Mouse (Mus musculus): ENCODE measurements around the gene Naa80. TPM values are rescaled to one million over a fixed set of nuclear protein-coding genes. Genes with fewer than 3 reads are reported as not detected.
A peak's percentile ranks its signal among the peaks of the same experiment; 100 is the strongest.
"Not testable (repeated sequence)": the region's sequence is repeated elsewhere in the genome, so short reads cannot be mapped to it uniquely, and the experiment has no call there.

Gene Naa80
- polyA plus RNA-seq, 1 experiment from 2014 or later, result 19.5 TPM

DNA sequence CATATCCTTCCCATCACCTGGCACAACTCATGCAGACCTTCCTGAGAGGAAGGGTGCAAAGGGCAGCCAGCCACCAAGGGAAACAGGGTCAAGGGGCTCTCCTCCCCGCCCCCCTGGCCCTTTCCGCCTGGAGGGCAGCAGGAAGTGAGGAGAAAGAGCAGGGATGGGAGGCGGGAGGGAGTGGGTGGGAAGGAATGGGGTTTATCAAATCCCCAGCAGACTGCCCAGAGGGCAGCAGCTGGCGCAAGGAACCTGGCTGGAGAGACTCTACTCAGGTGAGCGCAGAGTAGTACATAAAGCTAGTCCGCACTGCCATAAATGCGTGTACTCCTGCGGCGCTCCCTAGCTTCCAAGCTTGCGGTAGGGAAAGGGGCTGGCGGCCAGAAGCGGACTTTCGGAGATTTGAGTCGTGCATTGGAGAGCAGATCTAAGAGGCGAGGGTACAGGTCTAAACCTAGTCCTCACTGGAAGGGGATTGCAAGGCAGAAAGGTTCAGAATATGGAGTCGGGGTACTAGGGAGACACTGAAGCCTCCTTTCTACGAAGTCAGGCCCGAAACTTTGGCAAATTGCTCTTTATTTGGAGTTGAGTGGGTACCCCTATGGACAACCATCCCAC lies 10.9 kb upstream of the Naa80 start, which contains the start of gene Hyal2:
TSS of gene Hyal2 (plus strand) at position 244 of the 618 bp plus-strand sequence.
- no peaks in the 10 kb centered on the region for H3K9me3 ChIP-seq
- H3K4me1 ChIP-seq (replicated peaks), result peaks cover 56% of the 10 kb centered on the region
- peak within 1 kb of the TSS; percentile 82 for H3K4me3 ChIP-seq
- H3K36me3 ChIP-seq, result peaks cover 6% of the 10 kb centered on the region
- 6% methylated on average over 18 of the region's 18 CpGs for WGBS
- no peak for ATAC-seq (ENCODE audit: low FRiP score, low read depth)
- no peaks in the 10 kb centered on the region for H3K27me3 ChIP-seq
- H3K4me2 ChIP-seq, result peak within 1 kb of the TSS; percentile 85
- H3K9ac ChIP-seq, result peak within 1 kb of the TSS; percentile 88
- H3K27ac ChIP-seq (replicated peaks), result peak within 1 kb of the TSS; percentile 87

DNA sequence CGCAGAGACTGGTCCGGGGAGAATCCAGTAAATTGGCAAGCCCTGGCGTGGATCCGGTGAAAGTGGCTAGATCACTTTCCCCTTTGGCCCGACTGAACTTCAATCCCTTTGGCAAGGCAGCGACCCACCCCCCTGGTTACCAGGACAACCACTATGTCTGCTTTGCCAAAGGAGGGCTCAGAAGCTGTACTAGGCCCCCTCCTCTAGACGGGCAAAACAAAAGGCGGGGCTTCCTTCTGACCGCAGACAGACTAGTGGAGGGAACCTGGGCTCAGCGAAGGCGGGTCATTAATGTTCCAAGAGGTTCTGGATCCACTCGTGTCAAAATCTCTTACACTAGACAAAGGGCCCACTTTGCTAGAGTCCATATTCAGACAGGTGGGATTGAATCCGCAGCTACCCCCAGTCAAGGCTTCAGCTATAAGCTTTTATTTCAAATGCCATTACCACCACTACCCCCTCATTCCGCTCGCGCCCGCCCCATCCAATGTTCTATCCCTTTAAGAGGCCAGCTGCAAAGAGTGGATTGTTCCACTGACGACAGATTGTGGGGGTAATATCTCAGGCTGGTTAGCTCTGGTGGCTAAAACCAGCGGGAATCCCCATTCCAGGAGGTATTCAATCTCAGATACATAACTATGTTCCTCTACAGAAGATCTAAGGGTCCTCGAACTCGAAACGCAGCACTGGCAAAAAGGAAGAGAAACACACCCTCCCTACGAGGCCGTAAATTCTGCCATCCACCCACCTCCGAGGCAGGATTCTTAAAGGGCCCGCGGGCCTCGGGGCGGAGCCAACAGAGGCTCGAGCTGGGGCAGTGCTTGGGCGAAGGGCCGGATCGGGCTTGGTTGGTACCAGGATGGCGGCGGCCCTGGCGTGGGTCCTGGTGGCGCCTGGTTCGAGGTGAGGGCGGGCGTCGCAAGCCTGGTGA lies 10.1 kb upstream of the Naa80 start:
- Histone ChIP-seq H3K36me3 (peaks cover 12% of the 10 kb centered on the region), H3K9ac (peak overlapping the region; percentile 88), H3K27ac (replicated peaks) (peak overlapping the region; percentile 87), H3K4me1 (replicated peaks) (peaks cover 54% of the 10 kb centered on the region), H3K4me3 (peak overlapping the region; percentile 82), H3K27me3 (no peaks in the 10 kb centered on the region), H3K4me2 (peak overlapping the region; percentile 85), H3K9me3 (no peaks in the 10 kb centered on the region)
- ATAC-seq (ENCODE audit: low FRiP score, low read depth), result peak; percentile 87
- WGBS, result under 1% methylated on average over 41 of the region's 41 CpGs

DNA sequence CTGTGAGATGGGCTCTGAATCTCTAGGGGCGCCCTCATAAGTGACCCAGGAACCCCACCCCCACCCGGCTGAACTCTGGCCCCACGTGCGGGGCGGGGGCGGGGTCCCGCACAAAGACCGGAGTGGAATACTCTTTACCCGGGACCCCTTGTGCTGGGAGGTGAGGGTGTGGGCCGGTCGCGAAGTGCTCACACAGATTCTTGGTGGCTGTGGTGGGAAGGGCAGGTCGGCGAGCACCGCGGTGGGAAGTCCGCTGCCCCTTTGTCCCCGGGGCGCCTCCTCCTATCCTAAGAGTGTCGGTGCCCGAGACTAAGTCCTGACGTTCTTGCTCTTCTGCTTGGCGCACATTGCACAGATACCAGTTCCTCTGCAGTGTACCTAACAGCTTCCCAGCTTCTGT lies 9.4 kb upstream of the Naa80 start:
- peak overlapping the region; percentile 87 for H3K27ac ChIP-seq (replicated peaks)
- H3K36me3 ChIP-seq, result peaks cover 16% of the 10 kb centered on the region
- peak overlapping the region; percentile 85 for H3K4me2 ChIP-seq
- H3K4me3 ChIP-seq, result peak overlapping the region; percentile 82
- ATAC-seq (ENCODE audit: low FRiP score, low read depth), result peak; percentile 27
- H3K27me3 ChIP-seq, result no peaks in the 10 kb centered on the region
- no peaks in the 10 kb centered on the region for H3K9me3 ChIP-seq
- H3K4me1 ChIP-seq (replicated peaks), result peaks cover 47% of the 10 kb centered on the region
- WGBS, result under 1% methylated on average over 22 of the region's 23 CpGs
- peak overlapping the region; percentile 88 for H3K9ac ChIP-seq

DNA sequence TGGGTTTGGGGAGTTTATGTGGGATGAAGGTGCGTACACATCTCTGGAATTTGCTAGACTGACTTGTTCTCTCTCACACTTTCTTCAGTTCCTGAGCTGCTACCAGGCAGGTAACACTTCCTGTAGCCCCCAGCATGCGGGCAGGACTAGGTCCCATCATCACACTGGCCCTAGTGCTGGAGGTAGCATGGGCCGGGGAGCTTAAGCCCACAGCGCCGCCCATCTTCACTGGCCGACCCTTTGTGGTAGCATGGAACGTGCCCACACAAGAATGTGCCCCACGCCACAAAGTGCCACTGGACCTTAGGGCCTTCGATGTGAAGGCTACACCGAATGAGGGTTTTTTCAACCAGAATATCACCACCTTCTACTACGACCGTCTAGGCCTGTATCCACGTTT lies 8.7 kb upstream of the Naa80 start:
- WGBS, result 47% methylated on average over 13 of the region's 13 CpGs

DNA sequence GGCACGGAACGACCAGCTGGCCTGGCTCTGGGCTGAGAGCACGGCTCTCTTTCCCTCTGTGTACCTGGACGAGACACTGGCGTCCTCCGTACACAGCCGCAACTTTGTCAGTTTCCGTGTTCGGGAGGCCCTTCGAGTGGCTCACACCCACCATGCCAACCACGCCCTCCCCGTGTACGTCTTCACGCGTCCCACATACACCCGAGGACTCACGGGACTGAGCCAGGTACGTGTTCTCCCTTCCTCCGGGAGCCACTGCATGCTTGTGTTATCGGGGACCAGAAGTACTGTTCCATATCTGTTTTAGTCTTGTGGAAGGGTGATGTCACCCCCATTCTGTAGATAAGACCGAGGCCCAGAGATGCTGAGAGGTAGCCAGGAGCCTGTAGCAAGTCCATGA lies 7.8 kb upstream of the Naa80 start:
- no peaks in the 10 kb centered on the region for H3K27me3 ChIP-seq
- peak overlapping the region; percentile 88; the same call in 1 of the 2 replicates for H3K9ac ChIP-seq
- no peaks in the 10 kb centered on the region for H3K9me3 ChIP-seq
- 94% methylated on average over 21 of the region's 21 CpGs for WGBS
- H3K4me1 ChIP-seq (replicated peaks), result peaks cover 42% of the 10 kb centered on the region
- ATAC-seq (ENCODE audit: low FRiP score, low read depth), result no peak
- peak overlapping the region; percentile 82 for H3K4me3 ChIP-seq
- H3K27ac ChIP-seq (replicated peaks), result no peak overlapping the region
- peak overlapping the region; percentile 85 for H3K4me2 ChIP-seq
- H3K36me3 ChIP-seq, result peaks cover 24% of the 10 kb centered on the region

More for the DNA sequence above, 8.7 kb upstream of the Naa80 start:
- Histone ChIP-seq H3K27ac (replicated peaks) (peak overlapping the region; percentile 87; the same call in 1 of the 2 replicates), H3K4me2 (peak overlapping the region; percentile 85), H3K4me1 (replicated peaks) (peaks cover 42% of the 10 kb centered on the region), H3K9me3 (no peaks in the 10 kb centered on the region), H3K4me3 (peak overlapping the region; percentile 82), H3K27me3 (no peaks in the 10 kb centered on the region), H3K36me3 (peaks cover 23% of the 10 kb centered on the region), H3K9ac (peak overlapping the region; percentile 88)
- ATAC-seq (ENCODE audit: low FRiP score, low read depth), result no peak

DNA sequence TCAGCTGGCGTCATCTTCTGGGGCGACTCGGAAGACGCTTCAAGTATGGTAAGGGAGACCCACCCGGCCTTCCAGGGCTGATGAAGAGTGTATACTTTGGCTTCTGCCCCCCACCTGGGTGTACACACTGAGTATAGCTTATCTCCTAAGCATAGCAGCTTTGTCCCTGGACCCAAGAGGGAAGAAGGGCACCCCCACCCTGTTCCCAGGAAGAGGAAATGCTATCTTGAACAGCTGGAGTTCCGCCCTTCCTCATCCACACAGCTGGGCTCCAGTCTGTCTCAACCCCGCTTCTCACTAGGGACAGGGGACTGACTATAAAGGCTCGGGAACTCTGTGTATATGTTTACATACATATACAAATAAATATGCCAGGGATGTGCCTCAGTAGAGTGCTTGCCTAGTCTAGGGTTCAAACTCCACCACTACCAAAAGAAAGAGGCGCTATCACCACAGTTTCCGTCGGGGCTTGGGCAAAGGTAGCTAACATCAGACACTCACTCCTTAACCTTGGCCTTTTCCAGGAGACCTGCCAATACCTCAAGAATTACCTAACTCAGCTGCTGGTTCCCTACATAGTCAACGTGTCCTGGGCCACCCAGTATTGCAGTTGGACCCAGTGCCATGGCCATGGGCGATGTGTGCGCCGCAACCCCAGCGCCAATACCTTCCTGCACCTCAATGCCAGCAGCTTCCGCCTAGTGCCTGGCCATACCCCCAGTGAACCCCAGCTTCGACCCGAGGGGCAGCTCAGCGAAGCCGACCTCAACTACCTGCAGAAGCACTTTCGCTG lies 7.0 kb upstream of the Naa80 start:
- ATAC-seq (ENCODE audit: low FRiP score, low read depth), result no peak
- H3K27me3 ChIP-seq, result no peaks in the 10 kb centered on the region
- peaks cover 24% of the 10 kb centered on the region for H3K36me3 ChIP-seq
- no peak overlapping the region for H3K9ac ChIP-seq
- H3K4me2 ChIP-seq, result no peak overlapping the region
- H3K4me3 ChIP-seq, result no peak overlapping the region
- H3K27ac ChIP-seq (replicated peaks), result no peak overlapping the region
- WGBS, result 93% methylated on average over 22 of the region's 22 CpGs
- H3K9me3 ChIP-seq, result no peaks in the 10 kb centered on the region
- peaks cover 40% of the 10 kb centered on the region for H3K4me1 ChIP-seq (replicated peaks)

DNA sequence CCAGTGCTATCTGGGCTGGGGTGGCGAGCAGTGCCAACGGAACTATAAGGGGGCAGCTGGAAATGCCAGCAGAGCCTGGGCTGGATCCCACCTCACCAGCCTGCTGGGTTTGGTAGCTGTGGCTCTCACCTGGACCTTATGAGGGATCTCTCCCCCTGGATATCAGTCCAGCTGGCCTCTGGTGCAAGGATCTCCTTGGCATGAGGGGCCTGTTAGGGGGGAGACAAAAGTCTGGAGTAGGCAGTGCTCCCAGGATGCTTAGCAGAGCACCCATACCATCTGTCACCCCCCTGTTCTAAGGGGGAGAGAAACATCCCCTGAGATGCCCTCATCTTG lies 6.4 kb upstream of the Naa80 start:
- Histone ChIP-seq H3K9me3 (no peaks in the 10 kb centered on the region), H3K36me3 (peaks cover 24% of the 10 kb centered on the region), H3K9ac (no peak overlapping the region), H3K4me3 (no peak overlapping the region), H3K4me1 (replicated peaks) (peaks cover 37% of the 10 kb centered on the region), H3K27me3 (no peaks in the 10 kb centered on the region), H3K4me2 (no peak overlapping the region), H3K27ac (replicated peaks) (no peak overlapping the region)
- no peak for ATAC-seq (ENCODE audit: low FRiP score, low read depth)
- WGBS, result 100% methylated on average over 2 of the region's 2 CpGs

DNA sequence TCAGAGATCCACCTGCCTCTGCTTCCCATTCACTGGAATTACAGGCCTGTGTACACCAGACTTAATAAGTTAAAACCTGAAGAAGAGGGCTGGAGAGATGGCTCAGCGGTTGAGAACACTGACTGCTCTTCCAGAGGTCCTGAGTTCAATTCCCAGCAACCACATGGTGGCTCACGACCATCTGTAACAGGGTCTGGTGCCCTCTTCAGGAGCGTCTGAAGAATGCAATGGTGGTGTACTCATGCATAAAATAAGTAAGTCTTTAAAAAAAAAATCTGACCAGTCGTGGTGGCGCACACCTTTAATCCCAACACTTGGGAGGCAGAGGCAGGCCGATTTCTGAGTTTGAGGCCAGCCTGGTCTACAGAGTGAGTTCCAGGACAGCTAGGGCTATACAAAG lies 4.9 kb upstream of the Naa80 start:
- H3K9ac ChIP-seq; H3K4me2 ChIP-seq; H3K9me3 ChIP-seq; H3K27ac ChIP-seq (replicated peaks); H3K4me3 ChIP-seq; ATAC-seq (ENCODE audit: low FRiP score, low read depth); H3K27me3 ChIP-seq: not testable (repeated sequence)
- Histone ChIP-seq H3K36me3 (peaks cover 24% of the 10 kb centered on the region), H3K4me1 (replicated peaks) (peaks cover 28% of the 10 kb centered on the region)
- 83% methylated on average over 6 of the region's 6 CpGs for WGBS

DNA sequence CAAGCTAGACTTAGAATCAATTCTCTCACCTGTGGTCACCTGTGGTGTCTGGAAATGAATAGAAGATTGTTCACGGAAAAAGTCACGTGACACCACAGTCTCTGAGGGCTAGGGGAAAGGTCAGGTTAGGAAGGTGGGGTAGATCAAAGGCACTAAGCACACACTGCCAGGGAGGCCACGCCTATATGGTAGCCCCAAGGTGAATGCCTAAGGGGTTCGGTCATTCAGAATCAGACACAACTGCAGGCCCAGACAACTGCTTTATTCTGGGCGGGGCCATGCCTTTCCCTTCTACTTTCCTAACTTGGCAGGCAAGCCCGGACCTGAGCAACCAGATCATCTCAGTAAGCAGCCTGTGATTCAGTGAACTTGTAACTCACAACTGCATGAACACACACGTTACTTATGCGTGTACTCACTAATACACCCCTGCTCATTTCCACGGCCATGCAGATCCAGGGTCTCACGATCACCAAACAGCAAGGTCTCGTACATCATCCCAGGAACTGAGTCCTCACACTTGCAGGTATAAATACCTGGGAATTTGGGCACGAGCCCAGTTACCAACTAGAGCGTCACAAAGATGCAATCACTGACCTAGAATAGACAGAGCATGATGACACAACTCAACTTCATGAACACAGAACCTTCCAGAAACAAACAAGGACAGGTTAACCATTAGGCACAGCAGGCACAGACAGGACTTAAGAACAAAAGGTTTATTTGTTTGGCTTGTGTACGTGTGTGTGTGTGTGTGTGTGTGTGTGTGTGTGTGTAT lies 2.9 kb upstream of the Naa80 start:
- Histone ChIP-seq H3K36me3 (peaks cover 24% of the 10 kb centered on the region), H3K4me2 (no peak overlapping the region), H3K9me3 (no peaks in the 10 kb centered on the region), H3K9ac (no peak overlapping the region), H3K4me1 (replicated peaks) (peaks cover 30% of the 10 kb centered on the region), H3K27me3 (no peaks in the 10 kb centered on the region), H3K4me3 (no peak overlapping the region), H3K27ac (replicated peaks) (peak overlapping the region; percentile 9; the same call in 1 of the 2 replicates)
- ATAC-seq (ENCODE audit: low FRiP score, low read depth), result no peak
- 87% methylated on average over 14 of the region's 14 CpGs for WGBS

DNA sequence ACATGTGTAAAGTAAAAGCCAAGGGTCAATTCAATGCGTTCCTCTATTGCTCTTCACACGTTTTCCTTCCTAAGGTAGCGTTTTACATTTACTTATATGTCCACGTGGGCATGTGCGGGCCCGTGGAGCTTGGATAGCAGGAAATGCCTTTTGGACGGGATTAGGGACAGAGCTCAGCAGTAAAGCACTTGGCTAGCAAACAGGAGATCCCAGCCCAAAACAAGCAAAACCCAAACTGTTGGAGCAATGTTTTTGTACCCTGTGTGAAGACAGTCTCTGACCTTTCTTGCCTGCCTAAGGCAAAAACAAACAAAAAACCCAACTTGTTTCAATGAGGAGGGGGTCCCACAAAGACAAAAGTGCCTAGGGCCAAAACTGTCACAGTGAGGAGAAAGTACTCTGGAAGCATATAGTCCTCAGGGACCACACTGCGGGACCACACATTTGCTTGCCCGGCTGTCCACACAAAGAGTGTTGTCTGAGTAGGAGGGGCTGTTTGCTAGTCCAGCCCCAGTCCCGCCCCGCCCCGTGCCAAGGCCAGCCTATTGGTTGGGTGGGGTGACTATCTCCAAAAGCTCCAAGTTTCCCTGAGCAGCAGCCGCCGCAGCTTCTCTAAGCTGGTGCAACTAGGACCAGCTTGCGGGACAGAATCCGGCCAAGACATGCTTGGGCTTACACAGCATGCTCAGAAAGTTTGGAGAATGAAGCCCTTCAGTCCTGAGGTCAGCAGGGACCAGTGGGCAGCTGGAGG lies 2.2 kb upstream of the Naa80 start, which contains the start of gene Hyal1:
TSS of gene Hyal1 (plus strand) at position 571 of the 751 bp plus-strand sequence.
- no peaks in the 10 kb centered on the region for H3K27me3 ChIP-seq
- peak within 1 kb of the TSS; percentile 54 for H3K27ac ChIP-seq (replicated peaks)
- ATAC-seq (ENCODE audit: low FRiP score, low read depth), result peak; percentile 54
- 27% methylated on average over 16 of the region's 16 CpGs for WGBS
- H3K4me2 ChIP-seq, result peak within 1 kb of the TSS; percentile 45
- H3K9ac ChIP-seq, result no peak within 1 kb of the TSS
- H3K36me3 ChIP-seq, result peaks cover 24% of the 10 kb centered on the region
- peak within 1 kb of the TSS; percentile 18 for H3K4me3 ChIP-seq
- H3K4me1 ChIP-seq (replicated peaks), result peaks cover 29% of the 10 kb centered on the region
- H3K9me3 ChIP-seq, result no peaks in the 10 kb centered on the region

All from hindbrain, embryonic 15.5 days (tissue).